Mouse (Mus musculus) brain, adult 2 months (tissue): ENCODE results near the gene Wdr72.

Source experiments
- DNase-seq: peaks from one replicate; pipeline ENCODE4 v3.0.0; 2011; ENCODE audit warnings: low read depth, low spot score

Wdr72 gene

DNA sequence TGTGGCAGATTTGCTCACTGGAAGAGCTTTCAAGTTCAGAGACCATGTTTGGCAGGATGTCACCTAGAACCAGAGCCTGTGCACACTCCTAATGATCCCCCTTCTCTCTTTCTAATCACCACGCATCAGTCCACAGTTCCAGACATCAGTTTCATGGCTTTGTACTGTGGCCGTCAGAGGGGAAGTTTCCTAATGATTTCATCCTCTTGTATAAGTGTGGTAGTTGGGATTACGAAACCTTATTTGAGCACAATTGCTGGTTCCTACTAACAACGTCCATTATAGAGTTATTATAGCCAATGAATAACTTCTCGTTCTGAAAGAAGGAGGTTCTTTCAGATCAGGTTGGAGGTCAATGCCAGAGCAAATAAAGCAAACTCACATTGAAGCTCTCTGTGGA is 131.1 kb downstream of the Wdr72 start:
- DNase-seq, result no peak

DNA sequence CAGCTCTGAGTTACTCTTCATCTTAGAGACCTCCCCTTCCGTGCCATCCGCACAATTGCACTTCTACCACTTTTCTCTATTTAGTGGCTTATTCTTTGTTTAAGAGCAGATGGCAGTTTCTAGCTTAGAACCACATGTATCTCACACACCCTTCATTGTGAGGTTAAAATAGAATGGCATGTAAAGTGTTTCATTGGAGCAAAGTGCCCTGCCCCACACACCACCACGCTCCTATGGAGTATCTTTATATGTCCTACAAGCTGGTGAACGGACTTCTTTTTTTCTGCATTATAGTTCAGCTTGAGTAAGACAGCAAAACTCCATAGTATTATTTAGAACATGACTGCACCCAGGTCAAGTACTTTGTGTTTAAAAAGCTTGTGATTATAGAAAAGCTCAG is 137.9 kb downstream of the Wdr72 start:
- no peak for DNase-seq

DNA sequence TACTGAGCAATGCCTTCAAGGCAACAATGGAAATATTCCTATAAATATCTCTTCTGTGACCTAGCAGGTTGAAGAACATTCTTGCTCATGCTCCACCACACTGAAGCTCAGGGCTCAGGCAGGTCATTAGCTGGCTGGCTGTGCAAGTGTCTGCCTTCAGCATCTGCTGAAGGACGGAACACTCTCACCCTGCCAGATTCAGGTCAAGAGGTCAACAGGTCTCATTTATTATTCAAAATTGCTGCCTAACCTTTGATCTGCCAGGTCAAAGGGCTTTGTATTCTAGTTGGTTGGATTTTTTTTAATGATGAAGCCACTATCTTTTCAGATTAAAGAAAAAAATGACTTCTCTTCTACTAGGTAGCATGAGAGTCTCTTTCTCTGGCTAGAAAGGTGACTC is 139.3 kb downstream of the Wdr72 start:
- no peak for DNase-seq

DNA sequence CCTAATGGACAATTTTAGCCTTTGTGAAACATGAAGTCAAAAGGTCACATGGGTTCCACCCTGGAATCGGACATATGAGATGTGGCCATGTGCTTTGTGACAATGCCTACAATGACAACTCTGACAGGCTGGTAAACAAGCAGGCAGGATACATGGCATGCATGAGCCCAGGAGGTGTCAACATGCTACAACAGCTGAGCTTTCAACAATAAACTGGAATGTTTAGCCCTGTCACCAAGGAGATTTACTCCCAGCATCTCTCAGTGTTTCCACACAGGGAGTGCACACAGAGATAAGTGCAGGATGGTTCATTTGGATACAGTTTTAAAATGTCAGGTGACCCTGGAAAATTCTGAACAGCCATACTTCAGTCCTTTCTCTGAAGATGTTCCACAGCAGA is 140.4 kb downstream of the Wdr72 start:
- no peak for DNase-seq

DNA sequence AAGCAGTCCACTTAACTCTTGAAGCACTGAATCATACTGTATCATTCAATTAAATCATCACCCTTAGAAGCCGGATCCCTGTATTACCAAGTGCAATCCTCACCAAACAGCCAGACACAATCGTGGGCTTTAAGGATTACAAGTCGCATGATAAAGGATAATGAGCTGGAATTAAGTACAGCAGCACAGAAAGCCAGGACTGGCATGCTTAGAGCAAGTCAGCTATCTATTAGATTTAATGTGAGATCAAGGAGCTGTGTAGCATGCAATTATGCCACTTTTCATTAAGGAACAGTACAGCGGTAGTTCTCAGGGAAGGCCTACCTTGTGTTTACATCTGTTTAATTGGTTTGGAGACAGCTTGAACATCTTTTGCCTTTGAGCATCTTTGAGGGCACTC is 148.2 kb downstream of the Wdr72 start:
- no peak for DNase-seq

DNA sequence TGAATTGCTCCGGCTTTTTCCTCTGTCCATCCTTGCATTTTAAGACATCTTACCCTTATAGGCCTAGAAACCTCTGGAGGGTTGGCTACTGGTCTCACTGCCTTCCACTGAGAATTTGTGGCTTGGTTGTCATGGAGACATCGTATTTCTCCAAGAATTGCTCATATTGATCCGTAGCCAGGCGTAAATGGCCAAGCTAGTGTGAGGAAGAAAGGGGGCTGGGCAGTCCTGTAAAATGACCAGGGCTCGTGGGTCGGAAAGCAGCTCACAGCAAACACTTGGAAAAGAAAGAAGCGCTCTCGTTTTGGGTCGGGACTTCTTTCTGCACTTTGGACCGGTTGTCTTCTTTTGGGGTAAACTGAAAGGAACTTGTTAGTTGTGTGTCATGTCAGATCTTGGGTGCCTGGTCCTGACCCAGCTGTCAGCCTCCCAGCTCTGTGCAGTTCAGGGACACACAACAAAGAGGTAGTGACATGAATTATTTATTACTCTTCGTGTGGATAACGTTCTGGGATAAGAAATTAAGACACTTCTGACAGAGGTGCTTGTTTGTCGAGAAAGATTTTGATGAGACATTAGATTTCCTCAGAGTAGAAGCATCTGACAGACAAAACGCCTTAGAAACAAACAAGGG is 167.7 kb downstream of the Wdr72 start:
- DNase-seq, result no peak

DNA sequence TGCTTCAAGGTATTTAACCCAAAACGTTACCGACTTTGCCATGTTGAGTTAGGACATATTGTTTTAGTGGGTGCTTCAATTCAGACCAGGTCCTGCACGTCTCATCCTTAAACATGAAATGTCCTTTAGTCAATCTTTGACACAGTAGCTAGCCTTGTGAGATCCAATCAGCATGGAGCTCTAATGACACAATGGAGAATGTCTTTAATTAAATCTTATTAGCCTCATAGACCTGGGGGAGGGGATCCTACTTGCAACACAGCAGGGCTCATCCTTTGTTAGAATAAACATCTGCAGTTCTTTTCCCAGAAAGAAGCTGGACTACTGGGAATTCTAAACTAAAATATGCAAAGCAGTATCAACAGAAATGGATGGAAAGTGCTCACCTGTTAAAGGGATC is 171.9 kb downstream of the Wdr72 start:
- DNase-seq, result no peak

DNA sequence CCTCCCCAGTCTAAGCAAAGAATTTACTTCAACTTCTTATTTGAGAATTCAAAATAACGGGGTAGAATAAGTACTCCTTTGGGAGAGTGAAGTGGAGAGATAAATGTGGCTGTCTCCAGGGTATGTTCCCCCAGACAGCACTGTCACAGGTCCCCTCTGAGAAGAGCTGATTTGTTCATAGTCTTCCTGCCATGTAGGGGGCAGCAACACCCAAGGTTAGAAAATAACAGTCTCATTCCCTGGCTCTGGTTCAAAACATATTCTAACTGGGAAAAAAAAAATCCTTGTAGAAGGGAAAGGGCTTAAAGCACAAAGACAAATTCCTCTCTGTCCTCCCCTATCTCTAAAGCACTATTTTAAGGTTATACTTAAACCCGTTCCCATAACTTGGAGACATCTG is 176.1 kb downstream of the Wdr72 start:
- DNase-seq, result peak; percentile 37

DNA sequence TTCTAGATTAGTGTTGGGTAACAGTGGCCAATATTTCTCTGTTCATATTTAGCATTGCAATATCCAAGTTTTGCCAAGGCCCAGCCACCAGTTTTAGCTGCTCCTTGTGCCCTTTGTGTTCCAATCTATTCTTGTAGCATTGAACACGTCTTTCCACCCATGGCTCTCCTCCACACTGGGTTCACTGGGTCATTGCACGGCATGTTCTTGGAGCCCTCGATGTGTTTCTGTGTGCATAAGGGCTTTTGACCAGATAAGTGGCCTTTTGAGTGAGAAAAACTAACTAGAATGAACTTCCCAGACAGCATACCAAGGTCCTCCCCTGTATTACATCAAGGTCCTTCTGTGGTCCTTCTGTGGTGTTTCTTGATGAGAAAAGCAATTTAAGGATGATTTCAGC is 184.3 kb downstream of the Wdr72 start:
- DNase-seq, result no peak

DNA sequence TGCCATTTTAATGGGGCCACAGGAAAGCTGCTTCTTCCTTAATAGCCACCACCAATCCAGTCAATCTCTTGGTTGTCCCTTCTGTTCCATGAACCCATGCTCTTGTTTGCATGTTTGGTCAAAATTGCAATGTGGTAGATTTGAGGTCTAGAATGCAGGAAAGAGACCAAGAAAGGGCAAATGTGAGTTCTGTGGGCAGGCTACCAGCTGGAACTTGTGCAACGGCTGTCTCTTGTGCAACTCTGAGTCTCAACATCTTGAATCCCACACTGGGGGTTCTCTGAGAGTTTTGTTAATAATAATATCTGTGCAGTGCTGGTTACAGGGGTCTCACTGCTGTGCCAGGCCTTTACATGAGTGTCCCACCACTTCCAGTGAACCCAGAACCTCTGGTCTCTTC is 208.6 kb downstream of the Wdr72 start:
- DNase-seq, result no peak

DNA sequence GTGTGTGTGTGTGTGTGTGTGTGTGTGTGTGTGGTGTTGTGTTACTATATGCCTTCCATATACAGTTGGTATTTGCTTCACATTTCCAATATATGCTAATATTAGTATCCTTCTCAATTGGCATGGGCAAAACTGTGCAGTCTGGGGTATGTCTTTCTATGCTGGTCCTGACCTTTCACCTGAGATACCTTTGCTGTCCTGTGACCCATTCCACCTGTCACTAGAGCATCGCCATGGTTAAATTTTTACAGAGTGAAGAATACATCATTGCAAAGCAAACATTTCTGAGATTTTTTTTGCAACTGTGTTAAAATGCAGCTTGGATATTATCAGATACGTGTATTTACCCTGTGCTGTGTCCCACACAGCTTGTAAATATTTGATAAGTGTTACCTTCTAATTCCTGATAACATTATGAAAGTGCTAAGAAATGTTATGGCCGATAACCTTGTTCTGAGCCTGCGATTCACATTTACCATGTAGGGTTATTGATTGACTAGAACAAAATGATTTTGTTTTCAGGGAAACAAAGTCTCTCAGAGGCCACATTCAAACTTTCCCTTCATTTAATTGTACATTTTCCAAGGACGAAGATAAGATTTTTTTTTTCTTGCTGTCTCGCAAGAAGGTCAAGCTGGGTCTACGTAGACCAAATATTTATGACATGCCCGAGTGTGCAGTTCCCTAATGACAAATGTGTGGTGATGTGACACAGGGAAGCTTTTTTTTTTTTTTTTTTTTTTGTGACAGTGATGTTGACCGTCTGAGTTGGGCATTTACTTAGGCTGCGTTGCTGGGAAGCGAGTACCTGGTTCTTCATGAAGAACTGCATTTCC is 214.2 kb downstream of the Wdr72 start:
- no peak for DNase-seq

DNA sequence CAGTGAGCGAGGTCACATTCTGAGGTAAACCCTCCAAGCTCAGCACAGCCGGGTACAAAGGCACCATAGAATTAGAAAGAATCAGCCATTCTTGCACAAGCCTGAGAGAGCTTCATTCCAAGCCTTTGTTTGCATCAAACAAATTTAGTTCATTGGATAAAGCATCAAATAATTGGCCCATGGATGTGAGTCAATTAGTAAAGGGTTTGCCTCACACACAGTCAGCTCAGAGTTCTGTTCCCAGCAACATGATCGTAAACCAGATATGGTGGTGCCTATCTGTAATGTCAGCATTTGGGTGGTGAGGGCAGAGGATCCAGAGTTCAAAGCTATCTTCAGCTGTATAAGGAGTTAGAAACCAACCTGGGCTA is 214.8 kb downstream of the Wdr72 start:
- DNase-seq, result no peak

DNA sequence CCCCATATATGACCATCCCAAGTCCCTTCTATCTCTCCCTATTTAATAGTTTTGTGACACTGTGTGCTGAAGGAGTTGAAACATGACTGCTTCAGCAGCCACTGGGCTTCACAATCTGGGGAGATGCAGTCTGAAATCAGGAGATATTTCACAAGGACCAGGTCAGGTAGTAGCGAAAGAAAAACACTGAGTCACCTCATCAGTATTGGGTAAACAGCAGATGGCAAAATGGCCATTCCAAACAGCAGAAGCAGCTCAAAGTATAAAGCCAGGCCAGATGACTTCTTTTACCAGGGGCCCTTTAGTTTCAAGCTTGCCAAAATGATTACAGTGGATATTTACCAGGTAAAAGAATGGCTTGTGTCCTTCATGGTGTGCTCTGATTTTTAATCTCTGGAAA is 215.8 kb downstream of the Wdr72 start:
- DNase-seq, result no peak

DNA sequence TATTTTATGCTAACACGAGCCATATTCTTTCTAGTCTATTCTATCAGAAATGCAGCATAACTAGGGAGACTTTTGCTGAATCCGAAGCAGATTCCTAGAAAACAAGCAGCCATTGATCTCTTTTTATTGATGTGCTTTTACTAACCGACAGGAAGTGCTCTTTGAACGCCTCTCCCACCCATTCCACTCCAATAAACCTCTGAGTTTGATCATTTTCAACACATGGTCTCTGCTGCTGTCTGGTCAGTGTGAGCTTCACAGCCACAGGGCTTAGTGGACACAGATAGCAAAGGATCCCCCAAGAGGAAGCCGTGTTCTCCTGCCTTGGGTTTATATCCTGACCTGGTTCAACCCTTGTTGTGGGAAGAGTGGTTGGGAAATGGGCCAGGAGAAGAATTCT is 218.7 kb downstream of the Wdr72 start:
- DNase-seq, result no peak

DNA sequence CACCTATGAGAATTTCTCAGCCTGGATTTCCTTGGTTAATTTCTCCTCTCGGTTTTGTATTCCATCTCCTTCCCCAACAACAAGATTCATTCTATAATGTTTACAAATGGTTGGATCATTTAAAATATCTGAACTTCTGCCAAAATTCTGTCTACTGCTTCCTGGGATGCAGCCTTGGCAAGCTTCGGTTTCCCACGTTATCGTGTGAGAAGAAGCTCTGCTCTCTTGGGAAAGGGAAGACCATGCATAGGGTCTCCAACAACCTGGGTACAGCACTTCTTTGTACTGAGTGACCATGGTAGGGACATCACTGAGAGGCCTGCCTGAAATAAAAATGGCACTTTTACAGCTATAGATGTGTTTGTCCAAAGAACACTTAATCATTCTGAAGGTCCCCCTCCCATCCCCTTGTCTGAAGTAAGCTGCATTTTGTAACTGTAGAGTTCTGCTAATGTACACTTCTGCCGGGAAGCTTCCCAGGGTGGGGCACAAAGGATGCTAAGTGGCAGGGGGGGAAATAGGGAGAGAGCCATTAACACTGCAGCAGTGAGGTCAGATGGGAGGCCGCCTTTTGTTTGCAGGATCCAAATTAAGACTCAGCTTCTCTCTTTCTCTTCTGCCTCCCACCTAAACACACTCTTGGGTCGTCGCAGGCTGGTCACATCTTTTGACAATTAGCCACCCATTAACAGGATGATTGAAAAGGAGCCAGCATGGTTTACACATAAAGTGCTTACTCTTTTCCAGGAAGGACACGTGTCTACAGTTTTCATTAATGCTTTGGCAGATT is 220.7 kb downstream of the Wdr72 start:
- DNase-seq, result no peak

DNA sequence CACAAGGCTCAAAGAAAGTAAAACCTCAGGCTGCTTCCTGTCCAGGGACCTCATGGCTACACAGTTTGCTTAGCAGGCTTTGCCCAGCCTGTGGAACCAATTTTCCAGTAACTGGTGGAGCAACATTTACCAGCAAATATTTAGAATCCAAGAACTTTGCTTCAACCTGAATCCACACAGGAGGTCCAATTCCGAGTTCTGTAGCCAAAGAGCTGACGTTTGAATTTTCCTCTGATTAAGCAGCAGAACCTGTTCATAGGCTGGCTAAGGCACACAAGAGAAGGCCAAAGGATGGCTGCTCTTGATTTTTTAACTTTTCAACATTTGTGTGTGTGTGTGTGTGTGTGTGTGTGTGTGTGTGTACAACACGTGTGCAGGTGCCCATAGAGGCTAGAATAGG is 222.2 kb downstream of the Wdr72 start:
- DNase-seq, result no peak
